In the genomic region with DNA sequence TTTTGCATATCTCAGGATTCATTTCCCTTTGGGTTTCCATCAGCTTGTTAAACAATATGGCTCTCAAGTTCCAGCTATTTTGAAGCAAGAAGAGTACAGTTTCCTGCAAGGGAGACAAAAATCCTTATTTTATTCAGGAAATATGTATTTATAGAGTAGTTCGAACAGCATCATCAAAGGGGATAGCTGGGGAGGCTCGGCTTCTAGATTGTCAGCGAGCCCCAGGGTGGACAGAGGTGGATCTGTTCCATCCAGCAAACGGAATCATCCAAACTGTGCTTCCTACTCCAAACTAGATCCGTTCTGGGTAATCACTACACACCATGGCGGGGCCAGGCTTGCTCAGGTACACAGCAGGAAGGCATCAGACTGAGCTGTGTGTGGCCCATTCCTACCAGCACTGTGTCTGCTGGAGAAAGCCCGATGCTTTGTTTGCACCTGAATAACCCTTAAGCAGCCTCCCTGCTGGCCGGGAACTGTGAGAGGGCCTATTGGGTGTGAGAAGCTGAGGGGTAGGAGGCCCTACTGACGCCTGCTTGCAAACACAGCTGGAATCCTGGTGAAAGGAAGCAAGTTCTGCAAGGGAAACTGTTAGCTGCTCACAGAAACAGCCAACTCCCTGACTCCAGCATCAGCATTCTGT, we compare ENCODE assay signal across 8 mouse cellular contexts.
DNase-seq lines count a peak whose midpoint lies in the region; ATAC-seq and TF ChIP-seq lines count a peak whose summit lies in the region.

No protein-coding gene starts in this region.

- H3K4me2 ChIP-seq in liver, embryonic 12.5 days: no peak overlapping the region

- TF ChIP-seq CTCF in cerebellum, adult 2 months (IDR thresholded peaks at IDR 0.05; ENCODE audit: borderline replicate concordance, insufficient read depth, low read depth, low read length): no peak
- no peak for TF ChIP-seq CTCF in olfactory bulb, adult 2 months (IDR thresholded peaks at IDR 0.05; ENCODE audit: insufficient read depth, low read depth, low read length)

- 15% methylated on average over 9 of the region's 9 CpGs for WGBS in cerebellum, adult 2 months
- 29% methylated on average over 9 of the region's 9 CpGs for WGBS in olfactory bulb, adult 2 months
- 38% methylated on average over 9 of the region's 9 CpGs for WGBS in liver, embryonic 12.5 days (ENCODE audit: insufficient replicate concordance)

- TF ChIP-seq POLR2A in cerebellum, adult 2 months (IDR thresholded peaks at IDR 0.05; ENCODE audit: borderline replicate concordance, insufficient read depth, low read length): no peak
- no peak for TF ChIP-seq POLR2A in olfactory bulb, adult 2 months (IDR thresholded peaks at IDR 0.05; ENCODE audit: insufficient read depth, low read depth, low read length)

- ATAC-seq in liver, embryonic 12.5 days: no peak

- no peak overlapping the region for H3K4me3 ChIP-seq in cerebellum, adult 2 months (replicated peaks; ENCODE audit: insufficient read depth, low read depth, low read length)
- no peak overlapping the region for H3K4me3 ChIP-seq in olfactory bulb, adult 2 months (ENCODE audit: insufficient read depth, low read depth, low read length)
- no peak overlapping the region for H3K4me3 ChIP-seq in liver, embryonic 12.5 days

- H3K27ac ChIP-seq in cerebellum, adult 2 months (ENCODE audit: insufficient read depth, low read length): peak overlapping the region; percentile 95
- H3K27ac ChIP-seq in olfactory bulb, adult 2 months (ENCODE audit: insufficient read depth, low read depth, low read length): peak overlapping the region; percentile 92
- H3K27ac ChIP-seq in liver, embryonic 12.5 days: no peak overlapping the region

- DNase-seq in ES-CJ7 (ENCODE audit: low read depth, low spot score): peak; percentile 93
- peak; percentile 55 to 67 for DNase-seq in cerebellum, adult 2 months
- peak; percentile 36 for DNase-seq in forelimb bud, embryonic 11.5 days (ENCODE audit: low read depth, low spot score)
- peak; percentile 28 for DNase-seq in layer of hippocampus, postnatal 25 days (ENCODE audit: extremely low spot score in 1 of 2, low spot score in 1 of 2)
- DNase-seq in ovary, postnatal 14 days (ENCODE audit: low spot score): no peak
- no peak for DNase-seq in adrenal gland, adult 18-20 months (ENCODE audit: low spot score in 2 of 2)

- no peaks in the 10 kb centered on the region for H3K27me3 ChIP-seq in cerebellum, adult 2 months (ENCODE audit: control insufficient read depth, insufficient read depth, low read length)
- no peaks in the 10 kb centered on the region for H3K27me3 ChIP-seq in liver, embryonic 12.5 days (replicated peaks)

- peaks cover 23% of the 10 kb centered on the region for H3K4me1 ChIP-seq in cerebellum, adult 2 months (ENCODE audit: control insufficient read depth, insufficient read depth, low read length)
- peaks cover 19% of the 10 kb centered on the region for H3K4me1 ChIP-seq in olfactory bulb, adult 2 months (ENCODE audit: control insufficient read depth, insufficient read depth, low read length)
- no peaks in the 10 kb centered on the region for H3K4me1 ChIP-seq in liver, embryonic 12.5 days

- H3K9ac ChIP-seq in liver, embryonic 12.5 days: no peak overlapping the region

- no peaks in the 10 kb centered on the region for H3K36me3 ChIP-seq in liver, embryonic 12.5 days

- no peaks in the 10 kb centered on the region for H3K9me3 ChIP-seq in liver, embryonic 12.5 days (replicated peaks)

Comparison
In these comparisons a context has a peak if more than half of its experiments do, and no peak if none do; other contexts are left out.
1. DNase-seq: peak in ES-CJ7 (single experiment), cerebellum, adult 2 months (2 of 2), forelimb bud, embryonic 11.5 days (single experiment) and layer of hippocampus, postnatal 25 days (2 of 2); none in ovary, postnatal 14 days (single experiment) and adrenal gland, adult 18-20 months (0 of 2).